Mouse (Mus musculus): ENCODE data around the gene Cog6.
A peak's percentile ranks its signal among the peaks of the same experiment; 100 is the strongest.

The Cog6 gene

GRCm38 (mm10) chr3:53016436-53017340 is at the start of gene Cog6:
Gene Cog6 (minus strand): TSS chr3:53017237.
- DNase-seq (ENCODE audit: low read depth): peak; percentile 94

DNA sequence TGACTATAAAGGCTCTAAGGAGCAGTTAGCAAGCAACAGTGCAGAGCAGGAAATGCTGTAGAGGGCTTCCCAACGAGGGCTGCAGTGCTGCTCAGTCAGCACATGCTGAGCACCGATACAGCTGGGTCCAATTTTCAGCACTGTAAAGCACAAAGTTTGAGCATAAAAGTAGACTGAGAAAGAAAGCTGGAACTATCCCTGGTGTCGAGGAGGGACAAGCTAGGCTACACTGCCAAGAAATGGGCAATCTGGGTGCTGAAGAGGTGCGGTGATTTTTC is 49.0 kb upstream of the Cog6 start:
- peak; percentile 57 for DNase-seq (ENCODE audit: low read depth)

- peak; percentile 81 for DNase-seq (ENCODE audit: low read depth)
Observed at GRCm38 (mm10) chr3:53065267-53066094, 48.4 kb upstream of the Cog6 start.

DNA sequence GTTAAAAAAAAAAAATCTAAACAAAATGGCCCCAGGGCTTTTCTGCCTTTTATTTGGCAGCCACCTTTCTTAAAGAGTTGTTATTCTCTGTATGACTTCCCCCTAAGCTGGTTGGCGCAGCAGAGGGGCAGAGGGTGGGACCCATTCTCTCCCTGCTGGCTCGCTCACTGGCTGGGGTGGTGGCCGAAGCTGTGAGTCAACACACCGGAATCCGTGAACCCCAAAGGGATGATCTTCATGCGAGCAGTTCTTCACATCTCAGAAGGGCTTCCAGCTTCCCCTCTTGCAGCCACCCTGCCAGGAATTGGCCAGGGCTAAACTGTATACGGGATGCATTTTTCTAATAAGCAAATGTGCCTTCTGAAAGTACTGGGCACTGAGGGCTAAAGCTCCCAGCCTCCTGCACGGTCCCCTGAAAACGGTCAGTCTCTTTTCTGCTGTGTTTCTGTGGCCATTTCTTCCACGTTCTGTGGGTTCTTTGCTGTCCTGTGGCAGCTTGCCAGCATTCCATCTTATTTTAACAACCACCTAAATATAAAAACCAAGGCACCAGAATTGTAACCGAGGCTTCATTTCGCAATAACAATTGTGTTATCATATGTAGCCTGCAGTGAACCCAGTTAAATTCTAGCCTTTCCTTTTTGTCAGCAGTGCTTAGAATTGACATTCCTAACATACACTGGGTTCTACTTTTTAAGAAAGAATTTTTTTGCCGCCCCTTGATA is 46.5 kb upstream of the Cog6 start:
- DNase-seq (ENCODE audit: low read depth): peak; percentile 90

GRCm38 (mm10) chr3:53059959-53060358 is 42.9 kb upstream of the Cog6 start:
- peak; percentile 74 for DNase-seq (ENCODE audit: low read depth)

- DNase-seq (ENCODE audit: low read depth): no peak
Observed at GRCm38 (mm10) chr3:53056430-53056829, 39.4 kb upstream of the Cog6 start.

GRCm38 (mm10) chr3:53052385-53052784 is 35.3 kb upstream of the Cog6 start:
- no peak for DNase-seq (ENCODE audit: low read depth)

GRCm38 (mm10) chr3:53046371-53046770 is 29.3 kb upstream of the Cog6 start:
- DNase-seq (ENCODE audit: low read depth): no peak

DNA sequence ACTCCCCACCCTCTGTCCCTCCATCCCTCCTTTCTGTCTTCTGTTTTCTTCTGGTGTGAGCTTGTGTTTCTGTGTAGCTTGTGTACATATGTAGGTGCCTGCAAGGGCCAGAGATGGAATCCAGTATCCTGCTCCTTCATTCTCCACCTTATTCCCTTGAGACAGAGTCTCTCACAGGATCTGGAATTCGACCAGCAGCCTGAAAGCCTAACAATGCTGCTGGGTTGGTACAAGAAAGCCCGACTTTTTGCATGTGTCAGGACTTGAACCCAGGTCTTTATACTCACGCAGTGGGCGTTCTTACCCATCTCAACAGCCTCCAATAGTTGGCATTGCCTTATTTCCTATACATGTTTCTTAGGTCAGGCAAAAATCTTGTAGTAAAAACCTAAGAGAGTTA is 28.7 kb upstream of the Cog6 start:
- DNase-seq (ENCODE audit: low read depth): no peak

DNA sequence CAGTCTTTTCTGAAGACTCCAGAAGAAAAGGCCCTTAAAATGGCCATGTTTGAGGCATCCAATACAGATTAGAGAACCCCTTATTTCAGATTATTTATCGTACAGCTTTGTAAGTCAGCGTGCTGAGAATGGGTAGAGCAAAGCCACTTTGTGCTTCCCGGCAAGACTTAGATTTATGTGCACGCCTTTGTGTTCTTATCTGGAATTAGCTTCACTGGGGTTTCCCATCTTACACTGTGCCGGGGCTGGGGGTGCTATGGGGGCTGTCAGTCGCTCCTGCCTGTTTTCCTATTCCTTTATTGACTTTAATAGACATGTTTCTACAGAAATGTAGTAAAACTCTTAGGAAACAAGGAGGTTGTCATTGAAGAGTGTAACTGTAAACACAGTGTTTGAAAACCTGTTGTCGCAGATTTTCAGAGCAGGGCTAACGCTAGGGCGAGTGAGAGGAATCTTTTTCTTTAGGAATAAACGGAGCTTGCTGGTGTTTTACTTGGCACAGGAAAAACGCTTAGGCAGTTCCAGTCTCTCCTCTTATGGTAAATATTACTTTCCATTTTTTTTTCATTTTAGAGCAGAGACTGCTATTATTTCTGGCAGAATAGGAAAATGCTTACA is 27.8 kb upstream of the Cog6 start:
- DNase-seq (ENCODE audit: low read depth): peak; percentile 46

DNA sequence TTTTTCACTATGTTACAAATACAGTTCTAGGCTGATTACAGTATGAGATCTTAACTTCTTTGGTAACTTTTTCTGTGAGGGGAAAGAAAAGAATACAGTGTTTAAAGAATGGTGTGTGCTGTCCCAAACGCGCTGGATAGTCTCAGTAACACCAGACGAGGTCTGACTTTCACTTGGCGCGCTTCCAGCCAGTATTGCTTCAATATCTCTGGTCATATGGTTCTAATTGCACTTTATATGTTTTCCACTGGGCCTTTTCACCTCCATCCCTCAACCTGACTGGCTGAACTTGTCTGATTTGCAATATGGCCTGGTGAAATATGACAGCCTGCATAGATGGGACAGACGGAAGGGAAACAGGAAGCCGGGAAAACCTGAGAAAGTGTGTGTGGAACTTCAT is 27.2 kb upstream of the Cog6 start:
- peak; percentile 93 for DNase-seq (ENCODE audit: low read depth)

DNA sequence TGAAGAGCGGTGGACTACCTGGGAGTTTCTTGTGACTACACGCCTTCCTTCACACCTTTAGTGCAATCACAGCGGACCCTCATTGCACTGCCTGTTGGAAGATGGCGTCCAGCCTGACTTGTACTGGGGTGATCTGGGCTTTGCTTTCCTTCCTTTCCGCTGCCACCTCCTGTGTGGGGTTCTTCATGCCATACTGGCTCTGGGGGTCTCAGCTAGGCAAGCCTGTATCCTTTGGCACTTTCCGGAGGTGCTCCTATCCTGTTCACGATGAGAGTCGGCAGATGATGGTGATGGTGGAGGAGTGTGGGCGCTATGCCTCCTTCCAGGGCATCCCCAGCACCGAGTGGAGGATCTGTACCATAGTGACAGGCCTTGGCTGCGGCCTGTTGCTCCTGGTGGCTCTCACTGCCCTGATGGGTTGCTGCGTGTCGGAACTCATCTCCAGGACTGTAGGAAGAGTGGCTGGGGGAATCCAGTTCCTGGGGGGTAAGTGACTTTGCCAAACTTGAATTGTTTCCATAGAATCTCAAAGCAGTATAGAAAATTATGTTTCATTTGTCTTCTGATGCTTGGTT is 26.3 kb upstream of the Cog6 start:
- no peak for DNase-seq (ENCODE audit: low read depth)

- no peak for DNase-seq (ENCODE audit: low read depth)
Observed at GRCm38 (mm10) chr3:53042240-53042567, 25.2 kb upstream of the Cog6 start.

- peak; percentile 91 for DNase-seq (ENCODE audit: low read depth)
Observed at GRCm38 (mm10) chr3:53041411-53042239, 24.6 kb upstream of the Cog6 start, which contains the start of gene Lhfp. Gene Lhfp (plus strand): TSS chr3:53041528.

DNA sequence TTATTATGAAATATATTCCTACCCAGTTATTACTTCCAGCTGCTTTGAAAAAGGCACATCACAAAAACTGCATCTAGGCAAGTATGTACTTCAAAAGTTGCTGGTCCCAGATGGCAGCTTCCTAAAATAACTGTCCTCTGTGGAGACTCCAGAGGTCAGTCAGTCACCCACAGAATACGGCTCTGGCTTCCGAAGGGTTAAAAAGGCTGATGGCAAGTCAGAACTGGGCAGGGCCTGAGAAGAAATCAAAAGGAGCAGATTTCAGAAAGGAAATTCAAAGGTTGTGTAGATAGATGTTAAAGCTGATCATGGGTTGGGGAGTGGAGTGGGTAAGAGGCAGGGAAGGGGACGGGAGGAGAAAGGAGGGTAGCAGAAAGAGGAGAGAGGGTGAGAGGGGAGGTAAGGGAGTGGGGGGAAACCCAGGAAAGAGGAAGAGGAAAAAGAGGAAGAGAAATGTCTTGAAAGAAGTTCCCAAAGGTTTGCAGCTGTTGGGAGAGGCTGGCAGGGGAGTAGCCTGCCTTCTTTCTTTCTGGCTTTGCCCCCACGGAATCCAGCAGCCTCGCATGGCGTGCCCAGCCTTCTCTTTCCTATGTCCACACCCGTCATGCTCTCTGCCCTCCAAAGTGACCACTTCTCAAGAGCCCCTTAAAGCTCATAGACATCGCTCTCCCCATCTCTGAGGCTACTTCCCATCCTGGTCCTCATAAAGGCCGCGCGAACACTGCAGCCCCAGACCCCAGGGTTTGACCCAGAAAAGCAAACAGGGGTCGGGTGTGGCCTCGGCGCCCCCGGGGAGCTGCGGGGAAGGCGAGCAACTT is 23.8 kb upstream of the Cog6 start:
- DNase-seq (ENCODE audit: low read depth): peak; percentile 37

DNA sequence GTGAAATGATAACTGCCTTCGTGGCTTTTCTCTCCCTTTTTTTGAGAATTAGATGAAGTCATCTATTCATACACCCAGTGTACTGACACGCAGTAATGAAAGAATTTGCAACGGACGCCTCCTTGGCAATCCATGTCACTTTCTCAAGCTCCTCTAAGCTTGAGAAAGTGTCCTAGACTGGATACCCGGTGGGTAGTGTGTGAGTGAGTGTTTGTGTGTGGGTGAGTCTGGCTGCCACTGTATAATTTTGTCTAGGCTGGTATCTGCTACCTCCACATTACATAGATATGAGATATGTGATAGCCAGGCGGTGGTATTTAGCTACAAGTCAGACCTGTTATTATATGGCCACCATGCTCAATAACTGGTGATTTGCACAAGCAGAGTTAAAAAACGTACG is 22.7 kb upstream of the Cog6 start:
- DNase-seq (ENCODE audit: low read depth): no peak

DNA sequence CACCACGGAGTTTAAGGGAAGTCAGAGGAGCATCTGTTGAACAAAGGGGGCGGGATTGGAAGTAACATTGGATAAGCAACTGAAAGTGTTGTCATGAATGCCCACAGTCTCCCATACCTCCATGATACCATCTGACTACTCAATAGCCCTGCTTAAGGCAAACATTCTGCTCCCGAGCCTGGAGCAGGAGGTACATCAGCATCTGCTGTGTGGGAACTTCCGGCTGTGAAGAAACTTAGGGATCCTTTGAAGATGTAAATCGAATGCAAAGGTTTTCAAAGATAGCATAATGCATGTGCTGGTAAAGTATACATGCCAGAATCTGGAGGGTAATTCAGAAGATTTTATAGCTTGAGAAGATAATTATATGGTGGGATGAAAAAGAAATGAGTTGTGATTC is 21.9 kb upstream of the Cog6 start:
- DNase-seq (ENCODE audit: low read depth): no peak

GRCm38 (mm10) chr3:53036941-53037340 is 19.9 kb upstream of the Cog6 start:
- no peak for DNase-seq (ENCODE audit: low read depth)

DNA sequence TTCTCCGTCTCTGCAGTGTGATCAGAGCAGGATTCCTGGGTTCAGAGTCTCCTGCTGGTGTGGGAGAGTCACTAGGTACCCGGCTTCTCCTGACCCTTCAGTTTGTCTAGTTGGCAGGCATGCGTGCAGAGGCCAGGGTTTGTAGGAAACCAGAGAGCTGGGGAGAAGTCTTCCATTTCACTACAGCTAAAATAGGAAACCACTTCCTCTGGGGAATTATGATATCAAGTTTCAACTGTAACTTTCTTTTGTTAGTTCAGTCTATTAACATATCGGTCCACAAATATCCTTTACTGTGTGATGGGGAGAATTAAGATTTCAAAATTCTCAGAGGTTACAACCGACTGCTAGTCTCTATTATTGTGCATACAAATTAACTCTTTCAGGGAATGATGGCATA is 19.0 kb upstream of the Cog6 start:
- peak; percentile 47 for DNase-seq (ENCODE audit: low read depth)

- peak; percentile 79 for DNase-seq (ENCODE audit: low read depth)
Observed at GRCm38 (mm10) chr3:53033448-53033847, 16.4 kb upstream of the Cog6 start.
